Mouse (Mus musculus) MEL (cell line): ENCODE measurements around the gene Rassf2.

Source experiments
- CTCF ChIP-seq, 3 experiments: IDR thresholded peaks in 2 of 3; conservative IDR thresholded peaks in 1 of 3; 2 replicates each; pipeline ENCODE4 v1.5.1; 2011 to 2012; ENCODE audit warnings: low read length in 3 of 3, low read depth in 2 of 3, mild to moderate bottlenecking in 2 of 3, improper control_type of control experiment in 1 of 3, inconsistent platforms in 1 of 3, mixed read lengths in 1 of 3, moderate library complexity in 1 of 3; ENCODE audit not compliant: control insufficient read depth in 1 of 3, insufficient read depth in 1 of 3, poor library complexity in 1 of 3, severe bottlenecking in 1 of 3
- EP300 ChIP-seq, 2 experiments: IDR thresholded peaks; 2 replicates each; pipeline ENCODE4 v1.6.1; 2011; ENCODE audit warnings: improper control_type of control experiment in 2 of 2, low read length in 2 of 2, low read depth in 1 of 2, mild to moderate bottlenecking in 1 of 2
- HCFC1 ChIP-seq: IDR thresholded peaks from 2 replicates; pipeline ENCODE4 v1.6.1; 2012; ENCODE audit warnings: low read depth, mild to moderate bottlenecking, inconsistent platforms, low read length, improper control_type of control experiment, moderate library complexity
- KAT2A ChIP-seq: conservative IDR thresholded peaks from 2 replicates; pipeline ENCODE4 v1.6.1; 2012; ENCODE audit warnings: low read depth, low read length, improper control_type of control experiment, inconsistent platforms
- POLR2A ChIP-seq, 2 experiments: IDR thresholded peaks; 2 replicates each; pipeline ENCODE4 v1.6.1; 2011 to 2012; ENCODE audit warnings: low read length in 2 of 2, mild to moderate bottlenecking in 2 of 2, control low read depth in 1 of 2, improper control_type of control experiment in 1 of 2, low read depth in 1 of 2, moderate library complexity in 1 of 2; ENCODE audit not compliant: control insufficient read depth in 1 of 2, insufficient read depth in 1 of 2, poor library complexity in 1 of 2
- POLR2AphosphoS2 ChIP-seq: IDR thresholded peaks from 2 replicates; pipeline ENCODE4 v1.6.1; 2011; ENCODE audit warnings: low read length, improper control_type of control experiment
- SMC3 ChIP-seq: IDR thresholded peaks from 2 replicates; pipeline ENCODE4 v1.6.1; 2011; ENCODE audit warnings: low read depth, low read length, improper control_type of control experiment
- TAL1 ChIP-seq: IDR thresholded peaks from 2 replicates; pipeline ENCODE4 v1.6.1; 2012; ENCODE audit warnings: mild to moderate bottlenecking, inconsistent platforms, low read length, moderate library complexity, mixed read lengths
- TBP ChIP-seq: IDR thresholded peaks from 2 replicates; pipeline ENCODE4 v1.8.0; 2011; ENCODE audit warnings: low read depth, low read length, improper control_type of control experiment
- TCF12 ChIP-seq: IDR thresholded peaks from 2 replicates; pipeline ENCODE4 v1.6.1; 2014; ENCODE audit warnings: low read depth, mild to moderate bottlenecking, inconsistent platforms, low read length, improper control_type of control experiment, moderate library complexity
- UBTF ChIP-seq: IDR thresholded peaks from 2 replicates; pipeline ENCODE4 v1.6.1; 2012; ENCODE audit warnings: low read depth, mild to moderate bottlenecking, inconsistent platforms, low read length, improper control_type of control experiment, moderate library complexity, borderline replicate concordance; ENCODE audit not compliant: insufficient read depth
- ZC3H11A ChIP-seq: IDR thresholded peaks from 2 replicates; pipeline ENCODE4 v1.6.1; 2012; ENCODE audit warnings: low read depth, mild to moderate bottlenecking, inconsistent platforms, low read length, improper control_type of control experiment

- TF ChIP-seq POLR2A (IDR thresholded peaks at IDR 0.05; ENCODE audit: control insufficient read depth in 1 of 2, insufficient read depth in 1 of 2, low read depth in 1 of 2, low read length in 2 of 2, poor library complexity in 1 of 2), result no peak
- TF ChIP-seq CTCF (IDR thresholded peaks at IDR 0.05 in 2 of 3, conservative IDR thresholded peaks at IDR 0.05 in 1 of 3; ENCODE audit: control insufficient read depth in 1 of 3, insufficient read depth in 1 of 3, low read depth in 2 of 3, low read length in 3 of 3, poor library complexity in 1 of 3, severe bottlenecking in 1 of 3), result no peak
- no peak for TF ChIP-seq EP300 (IDR thresholded peaks at IDR 0.05; ENCODE audit: low read depth in 1 of 2, low read length in 2 of 2)
- no peak for TF ChIP-seq ZC3H11A
- no peak for TF ChIP-seq UBTF
- TF ChIP-seq HCFC1, result no peak
- no peak for TF ChIP-seq TBP
- no peak for TF ChIP-seq KAT2A
- no peak for TF ChIP-seq TCF12
- TF ChIP-seq POLR2AphosphoS2, result no peak
- TF ChIP-seq TAL1, result no peak
- no peak for TF ChIP-seq SMC3
These were observed 84.3 kb downstream of the Rassf2 start for GRCm38 (mm10) chr2:131945765-131946164.
